8 mouse cellular contexts compared by ENCODE assay signal in genomic region chr10:44474256-44474655, GRCm38 (mm10). TPM values are rescaled to one million over a fixed set of nuclear protein-coding genes. Genes with fewer than 3 reads are reported as not detected.
DNase-seq lines count a peak whose midpoint lies in the region; ATAC-seq and TF ChIP-seq lines count a peak whose summit lies in the region.

No protein-coding gene starts in this region.

- H3K27me3 ChIP-seq in hindbrain, embryonic 14.5 days (ENCODE audit: control insufficient read depth, insufficient read depth, low read length): no peaks in the 10 kb centered on the region
- H3K27me3 ChIP-seq in hindbrain, embryonic 12.5 days: no peaks in the 10 kb centered on the region
- no peaks in the 10 kb centered on the region for H3K27me3 ChIP-seq in intestine, embryonic 14.5 days (replicated peaks; ENCODE audit: control insufficient read depth, insufficient read depth, low read length)

- intact Hi-C loops in left cerebral cortex, adult 2 months (cut with DNase I): no loop called here

- DNase-seq in hindbrain, embryonic 14.5 days (ENCODE audit: low spot score): peak; percentile 69
- peak; percentile 76 for DNase-seq in brain, embryonic 14.5 days (ENCODE audit: low read depth)
- no peak for DNase-seq in intestine, embryonic 14.5 days (ENCODE audit: low spot score)
- peak; percentile 53 for DNase-seq in lung, postnatal 14 days
- DNase-seq in left cerebral cortex, adult 2 months (ENCODE audit: extremely low spot score in 1 of 2, low spot score in 2 of 2): no peak
- DNase-seq in ovary, postnatal 14 days (ENCODE audit: low spot score): no peak
- no peak for DNase-seq in testis, postnatal 10 days (ENCODE audit: low spot score)

- H3K36me3 ChIP-seq in hindbrain, embryonic 14.5 days (replicated peaks; ENCODE audit: control insufficient read depth, insufficient read depth): no peaks in the 10 kb centered on the region
- no peaks in the 10 kb centered on the region for H3K36me3 ChIP-seq in hindbrain, embryonic 12.5 days
- H3K36me3 ChIP-seq in intestine, embryonic 14.5 days (ENCODE audit: control insufficient read depth, insufficient read depth, low read length): no peaks in the 10 kb centered on the region

- H3K4me1 ChIP-seq in hindbrain, embryonic 14.5 days (replicated peaks; ENCODE audit: control insufficient read depth, insufficient read depth, low read length): 0 out of 2 replicates have a peak, but pooled peaks cover 6% of the 10 kb centered on the region
- H3K4me1 ChIP-seq in hindbrain, embryonic 12.5 days: peaks cover 2% of the 10 kb centered on the region; the same call in 1 of the 2 replicates
- peaks cover 14% of the 10 kb centered on the region for H3K4me1 ChIP-seq in intestine, embryonic 14.5 days (replicated peaks; ENCODE audit: control insufficient read depth, insufficient read depth, low read length)

- 55% methylated on average over 10 of the region's 10 CpGs for WGBS in hindbrain, embryonic 14.5 days
- 62% methylated on average over 10 of the region's 10 CpGs for WGBS in hindbrain, embryonic 12.5 days
- WGBS in intestine, embryonic 14.5 days: 11% methylated on average over 10 of the region's 10 CpGs

- ATAC-seq in hindbrain, embryonic 14.5 days (ENCODE audit: low FRiP score): peak; percentile 73
- no peak for ATAC-seq in hindbrain, embryonic 12.5 days (ENCODE audit: low FRiP score)
- ATAC-seq in intestine, embryonic 14.5 days (replicated peaks; ENCODE audit: low FRiP score, low TSS enrichment, low read depth): peak; percentile 85

- TF ChIP-seq POLR2A in brain, embryonic 14.5 days (IDR thresholded peaks at IDR 0.05; ENCODE audit: borderline replicate concordance, extremely low read depth, insufficient read depth, insufficient read length, poor library complexity, severe bottlenecking): no peak

- no peak overlapping the region for H3K27ac ChIP-seq in hindbrain, embryonic 14.5 days
- H3K27ac ChIP-seq in hindbrain, embryonic 12.5 days: no peak overlapping the region
- H3K27ac ChIP-seq in intestine, embryonic 14.5 days (ENCODE audit: low read depth): no peak overlapping the region
- H3K27ac ChIP-seq in left cerebral cortex, adult 2 months: no peak overlapping the region

- no peak overlapping the region for H3K4me3 ChIP-seq in hindbrain, embryonic 14.5 days (replicated peaks; ENCODE audit: low read length)
- H3K4me3 ChIP-seq in hindbrain, embryonic 12.5 days: no peak overlapping the region
- no peak overlapping the region for H3K4me3 ChIP-seq in intestine, embryonic 14.5 days (ENCODE audit: low read depth, low read length)
- no peak overlapping the region for H3K4me3 ChIP-seq in left cerebral cortex, adult 2 months

- no peak overlapping the region for H3K9ac ChIP-seq in hindbrain, embryonic 14.5 days
- no peak overlapping the region for H3K9ac ChIP-seq in hindbrain, embryonic 12.5 days
- no peak overlapping the region for H3K9ac ChIP-seq in intestine, embryonic 14.5 days (ENCODE audit: low read length)

- no peak for TF ChIP-seq CTCF in brain, embryonic 14.5 days (IDR thresholded peaks at IDR 0.05; ENCODE audit: borderline replicate concordance, extremely low read depth, insufficient read depth, insufficient read length)
- TF ChIP-seq CTCF in left cerebral cortex, adult 2 months (IDR thresholded peaks at IDR 0.05): no peak

- no peaks in the 10 kb centered on the region for H3K9me3 ChIP-seq in hindbrain, embryonic 14.5 days (ENCODE audit: control insufficient read depth, low read length)
- H3K9me3 ChIP-seq in hindbrain, embryonic 12.5 days (replicated peaks): no peaks in the 10 kb centered on the region
- H3K9me3 ChIP-seq in intestine, embryonic 14.5 days (ENCODE audit: control insufficient read depth, low read length): no peaks in the 10 kb centered on the region

- no peak overlapping the region for H3K4me2 ChIP-seq in hindbrain, embryonic 14.5 days (replicated peaks)
- H3K4me2 ChIP-seq in hindbrain, embryonic 12.5 days (replicated peaks): no peak overlapping the region
- no peak overlapping the region for H3K4me2 ChIP-seq in intestine, embryonic 14.5 days (ENCODE audit: low read length)

RNA-seq across cellular contexts. Expression of gene Prdm1, which starts 54.0 kb away (rescaled TPM):
- polyA plus RNA-seq in hindbrain, embryonic 14.5 days (2014; fragmentation: Nextera tagmentation; extraction: Ambion mirVana): 0.80 and 0.86 TPM in 2 replicates
- 0.87 and 0.95 TPM in 2 replicates for polyA plus RNA-seq in hindbrain, embryonic 12.5 days (2016; fragmentation: Nextera tagmentation; extraction: Ambion mirVana)
- polyA plus RNA-seq in brain, embryonic 14.5 days (2012; rRNA removed): 0.73 and 0.90 TPM in 2 replicates
- polyA plus RNA-seq in intestine, embryonic 14.5 days (2014; fragmentation: Nextera tagmentation; extraction: Ambion mirVana): 26.3 and 30.5 TPM in 2 replicates
- total RNA-seq in left cerebral cortex, adult 2 months (2021): under 1 TPM; 0.93 to 0.94 TPM

Comparison
In these comparisons a context has a peak if more than half of its experiments do, and no peak if none do; other contexts are left out.
1. DNase-seq: peak in hindbrain, embryonic 14.5 days (single experiment), brain, embryonic 14.5 days (single experiment) and lung, postnatal 14 days (single experiment); none in intestine, embryonic 14.5 days (single experiment), left cerebral cortex, adult 2 months (0 of 2), ovary, postnatal 14 days (single experiment) and testis, postnatal 10 days (single experiment).
2. RNA of gene Prdm1, which starts 54.0 kb away (polyA plus RNA-seq): 26.3 to 30.5 TPM in intestine, embryonic 14.5 days; 0.73 to 0.90 TPM in brain, embryonic 14.5 days, 0.87 to 0.95 TPM in hindbrain, embryonic 12.5 days and 0.80 to 0.86 TPM in hindbrain, embryonic 14.5 days; every median in the first group is over 10 times any median in the second.